Mouse (Mus musculus) bone marrow macrophage, adult 2 months (primary cell): Measurements from ENCODE around the gene Gm20481.

ENCODE experiments used
- CTCF ChIP-seq: IDR thresholded peaks from 2 replicates; pipeline ENCODE4 v1.5.1; 2012; ENCODE audit warnings: low read depth, mild to moderate bottlenecking, low read length, moderate library complexity
- POLR2A ChIP-seq: IDR thresholded peaks from 2 replicates; pipeline ENCODE4 v1.6.1; 2012; ENCODE audit warnings: mild to moderate bottlenecking, low read depth, low read length, borderline replicate concordance

- TF ChIP-seq CTCF (no peak), POLR2A (no peak)
Observed at GRCm38 (mm10) chr17:35004075-35004717, 34.5 kb downstream of the Gm20481 start.
